Comparison of ENCODE assay signal across 9 mouse cellular contexts in genomic region chr11:6768599-6769436, GRCm38 (mm10).
DNase-seq lines count a peak whose midpoint lies in the region; ATAC-seq lines count a peak whose summit lies in the region.
"Had no signal": no experiment of that assay in that cellular context is flagged by ENCODE, and none has a peak within 500 bp of the region (broad histone marks: within the 10 kb centered on the region; RNA-seq: fewer than 3 reads in every experiment).

No protein-coding gene starts in this region.

- ATAC-seq in hindbrain, embryonic 14.5 days (ENCODE audit: low FRiP score), result peak; percentile 76
- 0 out of 2 replicates have a peak, but pooled peaks have one; percentile 40 for ATAC-seq in megakaryocyte, adult 5-6 weeks (ENCODE audit: poor library complexity, severe bottlenecking)

- no peak overlapping the region for H3K4me3 ChIP-seq in hindbrain, embryonic 14.5 days (replicated peaks; ENCODE audit: low read length)
- H3K4me3 ChIP-seq: liver, embryonic 13.5 days had no signal

- H3K36me3 ChIP-seq in hindbrain, embryonic 14.5 days (replicated peaks; ENCODE audit: control insufficient read depth, insufficient read depth), result no peaks in the 10 kb centered on the region
- H3K36me3 ChIP-seq: liver, embryonic 13.5 days had no signal

- 54% methylated on average over 22 of the region's 22 CpGs for WGBS in hindbrain, embryonic 14.5 days

- peak; percentile 88 for DNase-seq in R1 (ENCODE audit: low read depth, low spot score)
- DNase-seq in cerebellum, adult 9-10 months, result peak; percentile 86
- peak; percentile 50 to 90 for DNase-seq in frontal cortex, adult 2 months (ENCODE audit: extremely low spot score in 1 of 2, low spot score in 1 of 2)
- DNase-seq in hindbrain, embryonic 14.5 days (ENCODE audit: low spot score), result peak; percentile 80
- peak; percentile 39 for DNase-seq in layer of hippocampus, adult 9-11 months
- peak; percentile 69 for DNase-seq in right cerebral cortex, adult 18-20 months
- DNase-seq in urinary bladder, adult 2 months (ENCODE audit: low spot score), result peak; percentile 63
- DNase-seq: liver, embryonic 13.5 days had no signal

- H3K4me1 ChIP-seq in hindbrain, embryonic 14.5 days (replicated peaks; ENCODE audit: control insufficient read depth, insufficient read depth, low read length), result no peaks in the 10 kb centered on the region
- H3K4me1 ChIP-seq: liver, embryonic 13.5 days had no signal

- no peak overlapping the region for H3K9ac ChIP-seq in hindbrain, embryonic 14.5 days
- H3K9ac ChIP-seq: liver, embryonic 13.5 days had no signal

- no peak overlapping the region for H3K27ac ChIP-seq in hindbrain, embryonic 14.5 days
- H3K27ac ChIP-seq: liver, embryonic 13.5 days had no signal

- H3K4me2 ChIP-seq in hindbrain, embryonic 14.5 days (replicated peaks), result no peak overlapping the region
- H3K4me2 ChIP-seq: liver, embryonic 13.5 days had no signal

- H3K27me3 ChIP-seq in hindbrain, embryonic 14.5 days (ENCODE audit: control insufficient read depth, insufficient read depth, low read length), result no peaks in the 10 kb centered on the region
- H3K27me3 ChIP-seq: liver, embryonic 13.5 days had no signal

- no peaks in the 10 kb centered on the region for H3K9me3 ChIP-seq in hindbrain, embryonic 14.5 days (ENCODE audit: control insufficient read depth, low read length)
- H3K9me3 ChIP-seq: liver, embryonic 13.5 days had no signal
